Mouse (Mus musculus): ENCODE results near the gene Gm5150.
"Not testable (repeated sequence)": the region's sequence is repeated elsewhere in the genome, so short reads cannot be mapped to it uniquely, and the experiment has no call there.

Gm5150 gene

GRCm38 (mm10) chr3:16006215-16006614, at the start of gene Gm5150:
Gm5150 (minus strand) TSS chr3:16006437.
- no peak for DNase-seq

GRCm38 (mm10) chr3:16051736-16052135, 45.5 kb upstream of the Gm5150 start:
- not testable (repeated sequence) for DNase-seq

GRCm38 (mm10) chr3:16047288-16047687, 41.1 kb upstream of the Gm5150 start:
- no peak for DNase-seq

GRCm38 (mm10) chr3:16043315-16043714, 37.1 kb upstream of the Gm5150 start:
- peak in 1 of 2 experiments; percentile 18 for DNase-seq

- peak; percentile 5 to 51 for DNase-seq
Measured at GRCm38 (mm10) chr3:16024988-16025387, 18.8 kb upstream of the Gm5150 start.

GRCm38 (mm10) chr3:16022214-16022613, 16.0 kb upstream of the Gm5150 start:
- no peak for DNase-seq

- DNase-seq: not testable (repeated sequence)
Measured at GRCm38 (mm10) chr3:16014456-16014855, 8.2 kb upstream of the Gm5150 start.

GRCm38 (mm10) chr3:16007827-16008226, 1.6 kb upstream of the Gm5150 start:
- no peak for DNase-seq

- DNase-seq: no peak
Measured at GRCm38 (mm10) chr3:16003890-16004633, 2.2 kb downstream of the Gm5150 start.

- not testable (repeated sequence) for DNase-seq
Measured at GRCm38 (mm10) chr3:15999479-15999878, 6.8 kb downstream of the Gm5150 start.

- no peak for DNase-seq
Measured at GRCm38 (mm10) chr3:15982216-15982615, 24.0 kb downstream of the Gm5150 start.

GRCm38 (mm10) chr3:15956921-15957320, 49.3 kb downstream of the Gm5150 start:
- no peak for DNase-seq

Measured in cerebellum, postnatal 25 days (tissue).